Mouse (Mus musculus) heart, embryonic 15.5 days (tissue): ENCODE results near the gene Tln2. TPM values are rescaled to one million over a fixed set of nuclear protein-coding genes. Genes with fewer than 3 reads are reported as not detected.
A peak's percentile ranks its signal among the peaks of the same experiment; 100 is the strongest.

Experiments used
- ATAC-seq: fragments of 200-750 bp; cut with Nextera tagmentation; replicated peaks from 2 replicates; pipeline ENCODE4 v1.8.0; 2017; ENCODE audit warnings: low read depth, moderate TSS enrichment; ENCODE audit not compliant: insufficient number of reproducible peaks, insufficient read depth, low FRiP score
- H3K27ac ChIP-seq: fragments of 300-500 bp; sonication (generic); 2 replicates; pipeline ENCODE4 v1.5.1; 2015; ENCODE audit warnings: mild to moderate bottlenecking, inconsistent platforms
- H3K27me3 ChIP-seq: fragments of 300-500 bp; sonication (generic); 2 replicates; pipeline ENCODE4 v1.6.1; 2015; ENCODE audit warnings: inconsistent platforms
- H3K36me3 ChIP-seq: fragments of 300-500 bp; sonication (generic); 2 replicates; pipeline ENCODE4 v1.6.1; 2015; ENCODE audit warnings: mild to moderate bottlenecking, inconsistent platforms
- H3K4me1 ChIP-seq: fragments of 300-500 bp; sonication (generic); replicated peaks from 2 replicates; pipeline ENCODE4 v1.6.1; 2015; ENCODE audit warnings: inconsistent platforms
- H3K4me2 ChIP-seq: fragments of 300-500 bp; sonication (generic); 2 replicates; pipeline ENCODE4 v1.6.1; 2015; ENCODE audit warnings: inconsistent platforms, mild to moderate bottlenecking, moderate library complexity
- H3K4me3 ChIP-seq: fragments of 300-500 bp; sonication (generic); 2 replicates; pipeline ENCODE4 v1.5.1; 2015; ENCODE audit warnings: mild to moderate bottlenecking, inconsistent platforms
- H3K9ac ChIP-seq: fragments of 300-500 bp; sonication (generic); 2 replicates; pipeline ENCODE4 v1.6.1; 2015; ENCODE audit warnings: mild to moderate bottlenecking, inconsistent platforms
- H3K9me3 ChIP-seq: fragments of 300-500 bp; sonication (generic); replicated peaks from 2 replicates; pipeline ENCODE4 v1.6.1; 2016; ENCODE audit warnings: inconsistent platforms
- WGBS: fragments of 180-500 bp; shearing (Covaris S2); methylation state at CpG from one replicate; pipeline ENCODE4 v1.1.7; 2015; ENCODE audit warnings: mixed read lengths; 5-methylcytosine and 5-hydroxymethylcytosine counted together
- microRNA counts: library from miRNA; unstranded; fragments of <30 nt; microRNA quantifications from one replicate; lab custom pipeline; 2016
- microRNA-seq: library from miRNA; unstranded; fragments of <30 nt; microRNA quantifications from one replicate; pipeline ENCODE4, GENCODE M21; 2016
- polyA plus RNA-seq: library from polyadenylated mRNA; unstranded; fragments of >200 nt; fragmentation: Nextera tagmentation; extraction: Ambion mirVana; gene quantifications from 2 replicates; pipeline ENCODE4 v1.2.1, GENCODE M21; 2015

The Tln2 gene
- polyA plus RNA-seq, 1 experiment from 2014 or later: 65.7 TPM

DNA sequence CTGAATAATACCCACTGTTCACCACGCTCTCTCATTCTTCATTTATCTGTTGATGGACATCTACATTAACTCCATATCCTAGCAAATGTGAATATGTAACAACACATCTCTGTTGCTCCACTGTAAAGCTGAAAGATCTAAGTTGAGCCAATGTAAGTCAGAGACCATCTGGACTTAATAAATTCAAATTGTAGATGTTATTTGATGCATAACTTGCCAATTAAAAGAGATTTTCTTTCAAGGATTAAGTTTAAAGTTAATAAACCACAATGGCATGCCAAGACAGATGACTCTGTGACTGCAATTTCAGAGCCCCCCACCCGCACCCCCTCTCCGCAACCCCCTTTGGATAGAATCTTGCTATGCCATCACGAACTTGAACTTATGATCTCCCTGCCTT lies 386.3 kb downstream of the Tln2 start:
- no peak overlapping the region for H3K27ac ChIP-seq
- H3K9ac ChIP-seq: no peak overlapping the region
- H3K4me1 ChIP-seq: peaks cover 22% of the 10 kb centered on the region
- whole genome bisulfite sequencing: 91% methylated on average over 4 of the region's 4 CpGs
- H3K27me3 ChIP-seq: no peaks in the 10 kb centered on the region
- no peak for ATAC-seq
- H3K9me3 ChIP-seq: no peaks in the 10 kb centered on the region
- no peaks in the 10 kb centered on the region for H3K36me3 ChIP-seq
- no peak overlapping the region for H3K4me3 ChIP-seq
- no peak overlapping the region for H3K4me2 ChIP-seq

DNA sequence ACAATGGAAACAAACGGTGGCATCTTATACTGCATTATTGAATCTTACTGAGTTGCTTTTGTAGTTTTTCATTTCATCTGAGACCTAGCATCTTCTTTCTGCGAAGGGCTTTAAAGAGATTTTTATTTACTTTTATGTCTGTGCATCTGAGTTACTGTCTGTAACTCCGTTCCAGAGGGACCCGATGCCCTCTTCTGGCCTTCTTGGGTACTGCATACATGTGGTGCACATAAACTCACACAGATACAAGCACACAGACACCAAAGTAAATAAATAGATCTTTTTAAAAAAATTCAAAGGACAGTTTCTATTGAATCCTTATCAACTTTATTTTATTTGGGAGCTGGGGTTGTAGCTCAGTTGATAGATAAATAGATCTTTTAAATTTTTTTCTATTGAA lies 388.1 kb downstream of the Tln2 start:
- Histone ChIP-seq H3K27me3 (no peaks in the 10 kb centered on the region), H3K36me3 (no peaks in the 10 kb centered on the region), H3K27ac (peak overlapping the region; percentile 79), H3K4me1 (peaks cover 23% of the 10 kb centered on the region), H3K9me3 (no peaks in the 10 kb centered on the region), H3K9ac (no peak overlapping the region), H3K4me3 (no peak overlapping the region), H3K4me2 (no peak overlapping the region)
- 82% methylated on average over 4 of the region's 4 CpGs for WGBS
- no peak for ATAC-seq

DNA sequence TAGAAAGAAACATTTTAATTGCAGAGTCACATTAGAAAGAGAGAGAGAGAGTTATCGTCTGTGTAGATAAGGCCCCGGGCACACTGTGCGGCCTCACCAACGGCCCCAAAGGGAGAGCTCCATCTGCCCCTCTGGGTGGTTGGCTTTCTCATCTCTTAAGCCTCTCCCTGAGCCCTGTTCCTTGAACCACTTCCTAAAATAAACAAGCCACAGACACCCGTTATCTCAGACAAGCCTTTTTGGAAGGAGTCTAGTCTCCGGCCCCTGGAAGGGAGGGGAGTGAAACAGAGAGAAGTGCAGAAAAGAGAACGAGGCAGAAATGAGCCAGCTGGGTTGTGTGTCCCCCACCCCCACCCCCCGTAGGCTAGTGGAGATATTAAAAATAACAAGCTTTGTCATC lies 388.7 kb downstream of the Tln2 start:
- WGBS: 11% methylated on average over 8 of the region's 8 CpGs

DNA sequence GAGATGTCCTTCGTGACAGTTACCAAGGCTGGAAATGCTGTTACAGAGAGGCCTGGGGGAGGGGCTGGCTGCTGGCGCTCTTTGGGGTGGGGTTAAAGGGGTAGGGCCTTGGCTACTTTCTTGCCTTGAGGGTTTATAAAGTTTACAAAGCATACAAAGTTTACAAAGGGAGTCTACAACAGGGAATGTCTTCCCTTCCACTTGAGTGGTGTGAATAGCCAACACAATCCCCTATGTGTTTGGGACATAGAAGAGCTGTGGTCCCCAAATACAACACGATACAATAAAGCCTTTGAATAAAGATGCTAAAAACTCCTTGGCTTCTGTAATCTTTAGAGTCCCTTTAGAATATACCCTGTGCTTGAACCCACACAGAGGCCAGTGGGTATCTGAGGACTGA lies 389.5 kb downstream of the Tln2 start:
- H3K36me3 ChIP-seq: no peaks in the 10 kb centered on the region
- ATAC-seq: no peak
- peak overlapping the region; percentile 79 for H3K27ac ChIP-seq
- H3K9ac ChIP-seq: no peak overlapping the region
- no peak overlapping the region for H3K4me3 ChIP-seq
- H3K9me3 ChIP-seq: no peaks in the 10 kb centered on the region
- 73% methylated on average over 3 of the region's 3 CpGs for WGBS
- H3K27me3 ChIP-seq: no peaks in the 10 kb centered on the region
- 0 out of 2 replicates have a peak overlapping the region, but pooled peaks have one; percentile 1 for H3K4me2 ChIP-seq
- peaks cover 23% of the 10 kb centered on the region for H3K4me1 ChIP-seq

More for the DNA sequence above, 388.7 kb downstream of the Tln2 start:
- peak; percentile 66 for ATAC-seq
- peaks cover 23% of the 10 kb centered on the region for H3K4me1 ChIP-seq
- no peaks in the 10 kb centered on the region for H3K36me3 ChIP-seq
- no peaks in the 10 kb centered on the region for H3K27me3 ChIP-seq
- H3K4me3 ChIP-seq: no peak overlapping the region
- H3K4me2 ChIP-seq: 0 out of 2 replicates have a peak overlapping the region, but pooled peaks have one; percentile 1
- peak overlapping the region; percentile 79 for H3K27ac ChIP-seq
- no peak overlapping the region for H3K9ac ChIP-seq
- H3K9me3 ChIP-seq: no peaks in the 10 kb centered on the region

MicroRNAs within 50 kb of the gene (microRNA counts, 519-probe panel; counts per million panel counts)
- 2,395 counts per million, percentile 46 among the panel's probes with 10 or more counts for microRNA mmu-miR-190 (lab: Ali Mortazavi, UCI)

Small RNA genes within 50 kb of the gene (microRNA-seq; reads per million reads assigned to microRNA genes)
- 150 reads per million, percentile 56 among the genes with 10 or more reads in this experiment for gene Mir190a

Other genes with a start within 250 kb of the Tln2 start
- 1.1 TPM in 2 replicates for gene C2cd4b, start 199.7 kb upstream of the Tln2 start, polyA plus RNA-seq